ENCODE assay signal across 18 mouse cellular contexts in genomic region chr10:18860831-18861230, GRCm38 (mm10).
"Had no signal": no experiment of that assay in that cellular context is flagged by ENCODE, and none has a peak within 500 bp of the region (broad histone marks: within the 10 kb centered on the region; RNA-seq: fewer than 3 reads in every experiment).

No protein-coding gene starts in this region.

- H3K4me1 ChIP-seq: kidney, embryonic 15.5 days; limb, embryonic 13.5 days; midbrain, embryonic 15.5 days; neural tube, embryonic 12.5 days; neural tube, embryonic 15.5 days had no signal

- ATAC-seq: midbrain, embryonic 15.5 days had no signal

- H3K9me3 ChIP-seq: kidney, embryonic 15.5 days; limb, embryonic 13.5 days; liver, embryonic 13.5 days; midbrain, embryonic 12.5 days; midbrain, embryonic 15.5 days; neural tube, embryonic 12.5 days; neural tube, embryonic 15.5 days; stomach, embryonic 15.5 days had no signal

- H3K9ac ChIP-seq: kidney, embryonic 15.5 days; limb, embryonic 13.5 days; liver, embryonic 13.5 days; midbrain, embryonic 12.5 days; midbrain, embryonic 15.5 days; neural tube, embryonic 12.5 days; neural tube, embryonic 15.5 days; stomach, embryonic 15.5 days had no signal

- DNase-seq: kidney, postnatal 10 days; kidney, postnatal 36 days; left cerebral cortex, postnatal 4 days; liver, embryonic 13.5 days; lung, adult 2 months; lung, postnatal 14 days; lung, postnatal 4 days; right cerebral cortex, adult 18-20 months; right cerebral cortex, postnatal 14 days; right cerebral cortex, postnatal 4 days; thymus, adult 2 months had no signal

- H3K27me3 ChIP-seq: kidney, embryonic 15.5 days; limb, embryonic 13.5 days; liver, embryonic 13.5 days; midbrain, embryonic 12.5 days; midbrain, embryonic 15.5 days; neural tube, embryonic 12.5 days; neural tube, embryonic 15.5 days; stomach, embryonic 15.5 days had no signal

- H3K4me3 ChIP-seq: kidney, embryonic 15.5 days; limb, embryonic 13.5 days; liver, embryonic 13.5 days; midbrain, embryonic 12.5 days; midbrain, embryonic 15.5 days; neural tube, embryonic 12.5 days; neural tube, embryonic 15.5 days; stomach, embryonic 15.5 days had no signal

- H3K36me3 ChIP-seq: kidney, embryonic 15.5 days; limb, embryonic 13.5 days; liver, embryonic 13.5 days; midbrain, embryonic 12.5 days; midbrain, embryonic 15.5 days; neural tube, embryonic 12.5 days; neural tube, embryonic 15.5 days; stomach, embryonic 15.5 days had no signal

- H3K4me2 ChIP-seq: kidney, embryonic 15.5 days; limb, embryonic 13.5 days; liver, embryonic 13.5 days; midbrain, embryonic 12.5 days; midbrain, embryonic 15.5 days; neural tube, embryonic 12.5 days; neural tube, embryonic 15.5 days; stomach, embryonic 15.5 days had no signal

- H3K27ac ChIP-seq: kidney, embryonic 15.5 days; limb, embryonic 13.5 days; liver, embryonic 13.5 days; midbrain, embryonic 12.5 days; midbrain, embryonic 15.5 days; neural tube, embryonic 12.5 days; neural tube, embryonic 15.5 days had no signal
